Mouse (Mus musculus): ENCODE measurements at regions not wholly inside any gene's neighbourhood (a gene's known extent, or its start where the extent isn't known, plus 50 kb on each side); places are given as distances from the start of the nearest gene placed in this dataset.

DNA sequence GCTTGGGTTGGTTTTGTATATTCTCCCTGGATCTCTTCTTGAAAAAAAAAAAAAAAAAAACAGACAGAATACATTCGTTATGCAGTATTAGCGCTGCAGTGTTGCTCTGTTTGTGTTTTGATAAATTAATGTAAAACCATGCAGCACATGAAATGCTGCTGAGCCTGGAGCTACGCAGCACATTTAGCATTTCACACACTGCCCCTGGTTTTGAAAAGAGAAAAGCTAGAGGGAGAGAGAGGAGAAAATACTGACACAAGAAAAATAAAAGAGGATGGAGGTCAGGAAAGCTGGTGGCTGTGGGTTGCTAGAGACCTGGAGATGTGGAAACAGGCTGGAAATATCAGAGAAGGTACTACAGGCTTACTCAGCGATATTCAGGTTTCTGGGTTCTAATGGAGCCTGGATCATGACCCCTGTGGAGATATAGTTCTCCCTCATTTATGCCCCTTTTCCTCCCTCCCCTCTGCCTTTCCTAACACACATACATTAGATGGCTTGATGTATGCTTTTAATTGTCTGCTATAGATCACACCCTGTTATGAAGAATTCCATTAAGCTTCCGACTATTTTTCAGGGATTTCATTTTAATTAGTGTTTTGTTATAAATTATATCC lies 296.8 kb upstream of the Rsrc1 start:
- 52% methylated on average over 5 of the region's 5 CpGs for WGBS
- H3K36me3 ChIP-seq (replicated peaks): no peaks in the 10 kb centered on the region
- no peak overlapping the region for H3K4me3 ChIP-seq
- H3K4me2 ChIP-seq: no peak overlapping the region
- H3K9me3 ChIP-seq: no peaks in the 10 kb centered on the region
- ATAC-seq (replicated peaks): peak; percentile 58
- 0 out of 2 replicates have a peak, but pooled peaks cover 12% of the 10 kb centered on the region for H3K4me1 ChIP-seq
- H3K27me3 ChIP-seq (replicated peaks): no peaks in the 10 kb centered on the region
- no peak overlapping the region for H3K9ac ChIP-seq
- H3K27ac ChIP-seq: peak overlapping the region; percentile 42; the same call in 1 of the 2 replicates

DNA sequence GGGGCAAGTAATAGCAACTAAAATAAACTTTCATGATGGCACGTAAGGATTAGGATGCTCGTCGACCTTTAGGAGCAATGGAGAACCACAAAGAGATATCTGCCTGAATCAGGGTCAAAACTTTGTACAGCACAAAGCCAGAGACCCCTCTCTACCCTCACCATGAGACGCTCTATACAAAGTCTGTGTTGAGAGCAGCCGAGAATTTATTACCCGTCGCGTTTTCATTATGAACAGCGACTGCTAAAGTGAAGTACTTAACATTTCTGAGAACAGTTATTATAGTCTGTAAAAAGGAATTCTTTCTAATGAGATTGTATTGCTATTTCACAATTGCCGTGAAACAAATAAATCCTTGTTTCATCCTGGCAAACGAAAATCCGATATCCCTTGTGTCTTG lies 296.1 kb upstream of the Rsrc1 start:
- no peaks in the 10 kb centered on the region for H3K36me3 ChIP-seq (replicated peaks)
- WGBS: 79% methylated on average over 12 of the region's 12 CpGs
- no peak overlapping the region for H3K4me3 ChIP-seq
- ATAC-seq (replicated peaks): no peak
- H3K27me3 ChIP-seq (replicated peaks): no peaks in the 10 kb centered on the region
- H3K9me3 ChIP-seq: no peaks in the 10 kb centered on the region
- H3K4me2 ChIP-seq: no peak overlapping the region
- no peak overlapping the region for H3K27ac ChIP-seq
- no peak overlapping the region for H3K9ac ChIP-seq
- 0 out of 2 replicates have a peak, but pooled peaks cover 12% of the 10 kb centered on the region for H3K4me1 ChIP-seq

DNA sequence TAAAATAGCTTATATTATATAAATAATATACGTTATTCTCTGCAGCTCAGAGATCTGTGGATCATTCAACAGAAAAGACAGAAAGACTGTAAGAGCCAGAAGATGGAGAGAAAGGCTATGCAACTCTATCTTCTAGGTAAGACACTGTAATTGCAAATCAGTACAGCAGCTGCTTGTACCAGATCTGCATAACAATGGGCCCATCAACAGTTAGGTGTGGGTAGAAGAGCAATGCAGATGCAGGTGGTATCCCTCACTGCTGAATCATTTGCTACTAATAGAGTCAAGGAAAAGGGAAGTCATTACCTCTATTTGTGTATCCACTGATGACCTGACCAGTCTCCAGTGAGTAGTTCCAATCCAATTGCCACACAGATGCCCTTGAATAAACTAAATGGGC lies 294.1 kb upstream of the Rsrc1 start:
- ATAC-seq (replicated peaks): no peak
- Histone ChIP-seq H3K4me1 (0 out of 2 replicates have a peak, but pooled peaks cover 12% of the 10 kb centered on the region), H3K27me3 (replicated peaks) (no peaks in the 10 kb centered on the region), H3K27ac (no peak overlapping the region), H3K4me2 (no peak overlapping the region), H3K4me3 (no peak overlapping the region), H3K9ac (no peak overlapping the region), H3K9me3 (no peaks in the 10 kb centered on the region), H3K36me3 (replicated peaks) (no peaks in the 10 kb centered on the region)
- WGBS: 89% methylated on average over 1 of the region's 1 CpGs

DNA sequence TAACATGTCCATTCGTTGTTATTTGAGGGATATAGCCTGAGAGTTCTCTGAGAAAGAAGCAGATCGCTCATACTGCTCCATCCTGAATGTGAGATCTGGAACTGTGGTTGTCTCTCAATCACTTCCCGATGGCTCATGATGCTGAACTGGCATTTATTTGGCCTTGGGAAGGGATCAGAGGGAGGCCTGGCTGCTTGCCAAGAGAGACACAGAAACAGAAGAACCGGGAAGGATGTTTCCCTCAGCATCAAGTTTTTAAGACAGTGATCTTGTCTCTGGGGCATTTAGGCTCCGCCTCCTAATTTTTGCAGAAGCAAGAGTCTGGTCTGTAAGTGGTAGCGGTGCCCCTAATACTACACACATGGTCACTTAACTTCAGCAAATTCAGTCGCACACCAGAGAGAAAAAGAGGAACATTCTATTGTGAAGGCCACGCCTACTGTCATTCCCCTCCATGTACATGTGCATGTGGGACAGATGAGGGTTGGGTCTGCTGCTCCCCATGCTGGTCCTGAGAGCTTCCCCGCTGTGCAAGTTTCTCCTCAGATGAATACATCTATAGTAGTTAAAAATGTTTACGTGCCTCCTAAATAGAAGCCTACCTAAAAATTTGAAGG lies 290.2 kb upstream of the Rsrc1 start:
- WGBS: 78% methylated on average over 10 of the region's 10 CpGs
- no peaks in the 10 kb centered on the region for H3K36me3 ChIP-seq (replicated peaks)
- H3K27ac ChIP-seq: no peak overlapping the region
- H3K4me3 ChIP-seq: no peak overlapping the region
- no peaks in the 10 kb centered on the region for H3K4me1 ChIP-seq
- no peaks in the 10 kb centered on the region for H3K9me3 ChIP-seq
- no peaks in the 10 kb centered on the region for H3K27me3 ChIP-seq (replicated peaks)
- H3K9ac ChIP-seq: no peak overlapping the region
- H3K4me2 ChIP-seq: no peak overlapping the region
- no peak for ATAC-seq (replicated peaks)

DNA sequence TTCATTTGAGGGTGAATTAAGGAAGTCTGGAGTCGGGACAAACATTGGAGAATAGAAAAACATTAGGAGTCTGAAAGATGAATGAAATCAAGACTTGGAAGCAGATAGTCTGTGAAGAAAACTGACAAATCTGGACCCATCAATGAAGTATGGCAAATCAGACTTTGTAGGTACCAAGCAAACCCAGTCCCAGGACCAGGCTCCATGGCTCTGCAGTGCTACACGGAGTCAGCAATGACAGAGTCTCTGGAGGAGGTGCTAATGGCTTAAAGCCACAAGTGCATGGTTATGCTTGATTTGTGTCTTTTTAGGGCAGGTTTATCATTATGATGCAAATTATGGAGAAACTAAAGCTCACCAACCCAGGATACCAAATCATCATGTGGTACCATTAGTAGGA lies 286.1 kb upstream of the Rsrc1 start:
- Histone ChIP-seq H3K4me2 (no peak overlapping the region), H3K36me3 (replicated peaks) (no peaks in the 10 kb centered on the region), H3K27ac (no peak overlapping the region), H3K9me3 (no peaks in the 10 kb centered on the region), H3K4me3 (no peak overlapping the region), H3K27me3 (replicated peaks) (no peaks in the 10 kb centered on the region), H3K4me1 (no peaks in the 10 kb centered on the region), H3K9ac (no peak overlapping the region)
- WGBS: 78% methylated on average over 2 of the region's 2 CpGs
- no peak for ATAC-seq (replicated peaks)

DNA sequence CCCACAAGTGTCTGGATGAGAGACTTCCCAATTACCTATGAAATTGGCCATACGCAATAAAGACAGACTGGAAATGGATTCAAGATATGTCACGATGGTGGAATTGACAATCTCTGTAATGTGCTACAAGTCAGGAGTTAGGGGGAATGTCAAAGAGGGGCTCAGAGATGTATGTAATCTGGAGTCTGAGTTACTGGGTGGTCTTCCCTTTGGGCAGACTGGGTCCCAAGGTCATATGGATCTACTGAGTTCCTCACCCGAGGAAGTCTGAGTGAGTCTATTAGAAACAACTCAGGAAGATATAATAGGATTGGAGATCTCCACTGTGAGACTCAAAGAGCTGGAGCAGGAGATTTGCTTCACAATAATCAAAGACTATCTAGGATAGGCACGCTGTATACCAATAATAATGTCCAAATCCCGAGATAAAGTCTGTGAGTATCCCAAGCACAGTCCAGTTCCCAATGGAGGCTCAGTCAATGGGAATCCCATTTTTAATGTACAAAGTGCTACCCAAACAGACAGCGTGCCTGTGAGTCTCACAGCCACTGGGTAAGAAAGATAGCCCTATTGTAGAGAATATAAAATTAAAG lies 285.4 kb upstream of the Rsrc1 start:
- Histone ChIP-seq H3K4me3 (no peak overlapping the region), H3K9ac (no peak overlapping the region), H3K27me3 (replicated peaks) (no peaks in the 10 kb centered on the region), H3K9me3 (no peaks in the 10 kb centered on the region), H3K27ac (no peak overlapping the region), H3K4me2 (no peak overlapping the region), H3K4me1 (no peaks in the 10 kb centered on the region), H3K36me3 (replicated peaks) (no peaks in the 10 kb centered on the region)
- WGBS: 60% methylated on average over 6 of the region's 6 CpGs
- ATAC-seq (replicated peaks): no peak

DNA sequence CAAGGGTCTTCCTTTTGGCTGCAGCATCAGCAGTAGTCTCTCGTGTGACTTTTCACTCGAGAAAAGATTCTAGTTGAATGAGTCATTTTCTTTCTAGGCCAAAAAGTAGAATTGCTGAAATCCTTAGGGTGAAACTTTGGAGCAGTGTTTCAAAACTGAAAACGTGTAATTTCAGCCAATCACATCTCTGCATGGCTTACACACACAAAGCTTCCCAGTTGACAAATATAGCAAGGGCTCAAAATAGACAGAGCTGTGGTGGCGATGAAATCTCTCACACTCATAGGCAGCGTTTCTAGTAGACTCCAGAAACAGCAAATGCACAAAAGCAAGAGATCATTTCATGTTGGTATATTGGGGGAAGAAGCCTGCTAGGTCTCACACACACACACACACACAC lies 283.1 kb upstream of the Rsrc1 start:
- Histone ChIP-seq H3K36me3 (replicated peaks) (no peaks in the 10 kb centered on the region), H3K4me1 (no peaks in the 10 kb centered on the region), H3K9ac (no peak overlapping the region), H3K9me3 (no peaks in the 10 kb centered on the region), H3K27me3 (replicated peaks) (no peaks in the 10 kb centered on the region), H3K4me2 (no peak overlapping the region), H3K4me3 (no peak overlapping the region), H3K27ac (no peak overlapping the region)
- ATAC-seq (replicated peaks): no peak
- WGBS: 80% methylated on average over 5 of the region's 5 CpGs

DNA sequence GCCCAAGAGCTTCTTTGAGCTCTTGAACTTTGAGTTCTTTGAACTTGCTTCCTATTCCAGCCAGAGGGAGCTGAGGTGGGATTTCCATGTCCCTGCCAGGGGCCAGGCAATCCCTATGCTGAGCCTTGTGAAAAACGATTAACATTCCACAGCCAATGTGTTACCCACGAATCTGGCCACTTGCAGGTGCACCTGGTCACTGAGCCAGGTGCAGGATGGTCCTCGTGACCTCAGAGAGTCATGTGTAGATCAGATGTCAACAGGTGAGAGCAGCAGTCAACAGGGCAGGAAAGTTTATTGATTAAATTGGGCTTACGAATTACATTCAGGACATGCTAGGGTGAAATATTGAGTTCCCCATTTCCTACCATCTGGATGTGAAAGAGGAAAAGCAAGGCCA lies 275.4 kb upstream of the Rsrc1 start:
- WGBS: 93% methylated on average over 4 of the region's 4 CpGs
- Histone ChIP-seq H3K4me1 (no peaks in the 10 kb centered on the region), H3K4me3 (no peak overlapping the region), H3K27ac (no peak overlapping the region), H3K27me3 (replicated peaks) (no peaks in the 10 kb centered on the region), H3K9ac (no peak overlapping the region), H3K36me3 (replicated peaks) (no peaks in the 10 kb centered on the region), H3K4me2 (no peak overlapping the region), H3K9me3 (no peaks in the 10 kb centered on the region)
- no peak for ATAC-seq (replicated peaks)

DNA sequence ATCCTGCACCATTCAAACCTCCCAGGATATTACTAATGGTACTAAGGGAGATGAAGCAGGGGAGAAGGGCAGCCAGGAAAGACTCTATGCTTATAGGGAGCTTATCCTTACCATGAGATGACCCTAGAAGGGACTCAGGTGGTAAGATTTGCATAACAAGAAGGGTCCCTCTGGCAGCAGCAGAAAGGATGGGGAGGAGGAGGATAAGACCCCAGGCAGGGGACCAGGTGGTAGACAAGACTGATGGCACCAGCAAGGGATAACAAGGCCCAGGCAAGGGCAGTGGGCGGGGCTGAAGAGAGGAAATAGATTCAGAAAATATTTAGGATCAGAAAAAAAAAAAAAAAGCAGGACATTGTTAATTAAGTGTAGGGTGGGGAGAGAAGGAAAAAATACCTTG lies 245.7 kb upstream of the Rsrc1 start:
- H3K4me1 ChIP-seq: peaks cover 9% of the 10 kb centered on the region; the same call in 1 of the 2 replicates
- H3K27ac ChIP-seq: no peak overlapping the region
- H3K4me2 ChIP-seq: no peak overlapping the region
- WGBS: 77% methylated on average over 1 of the region's 1 CpGs
- no peak for ATAC-seq (replicated peaks)
- no peaks in the 10 kb centered on the region for H3K9me3 ChIP-seq
- H3K9ac ChIP-seq: no peak overlapping the region
- H3K36me3 ChIP-seq (replicated peaks): no peaks in the 10 kb centered on the region
- no peak overlapping the region for H3K4me3 ChIP-seq
- no peaks in the 10 kb centered on the region for H3K27me3 ChIP-seq (replicated peaks)

DNA sequence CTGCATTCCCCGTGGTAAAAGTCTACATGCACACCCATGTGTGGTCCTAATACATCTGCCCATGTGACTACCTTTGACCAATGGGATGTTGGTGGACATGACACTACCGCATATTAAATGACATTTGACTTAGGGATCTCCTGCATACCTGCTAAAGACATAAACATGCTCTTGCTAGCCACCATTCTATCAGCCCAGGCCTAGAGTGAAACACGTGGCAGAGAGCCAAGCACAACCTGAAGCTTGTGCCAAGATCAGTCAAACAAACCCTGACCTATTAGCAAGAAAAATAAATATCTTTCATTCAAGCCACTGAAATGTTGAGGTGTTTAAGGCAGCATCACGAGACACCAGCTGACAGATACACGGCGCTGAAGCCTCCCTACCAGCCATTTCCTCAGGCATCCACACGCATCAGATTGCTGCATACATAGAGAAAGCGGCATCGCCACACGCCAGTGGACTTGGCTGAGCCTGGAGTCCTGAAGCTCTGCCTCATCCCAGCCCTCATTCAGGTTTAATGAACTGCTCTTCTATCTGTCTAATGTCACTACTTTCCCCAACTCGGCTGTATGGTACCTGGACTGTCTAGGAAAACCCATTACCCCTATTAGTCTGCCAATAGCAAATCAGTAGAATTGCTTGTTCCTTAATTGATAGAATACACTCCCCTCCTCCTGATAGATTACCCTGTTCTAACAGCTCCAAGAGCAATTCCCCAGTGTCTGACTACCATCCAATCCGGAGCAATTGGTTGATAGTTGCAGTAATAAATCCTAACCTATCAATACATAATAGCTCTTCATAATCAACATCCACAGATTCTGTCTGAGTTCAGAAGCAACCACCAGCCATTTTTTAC lies 242.8 kb upstream of the Rsrc1 start:
- Histone ChIP-seq H3K27me3 (replicated peaks) (no peaks in the 10 kb centered on the region), H3K4me3 (no peak overlapping the region), H3K27ac (no peak overlapping the region), H3K9me3 (no peaks in the 10 kb centered on the region), H3K9ac (no peak overlapping the region), H3K4me1 (peaks cover 9% of the 10 kb centered on the region; the same call in 1 of the 2 replicates), H3K4me2 (no peak overlapping the region), H3K36me3 (replicated peaks) (no peaks in the 10 kb centered on the region)
- WGBS: 75% methylated on average over 12 of the region's 12 CpGs
- ATAC-seq (replicated peaks): peak; percentile 35

DNA sequence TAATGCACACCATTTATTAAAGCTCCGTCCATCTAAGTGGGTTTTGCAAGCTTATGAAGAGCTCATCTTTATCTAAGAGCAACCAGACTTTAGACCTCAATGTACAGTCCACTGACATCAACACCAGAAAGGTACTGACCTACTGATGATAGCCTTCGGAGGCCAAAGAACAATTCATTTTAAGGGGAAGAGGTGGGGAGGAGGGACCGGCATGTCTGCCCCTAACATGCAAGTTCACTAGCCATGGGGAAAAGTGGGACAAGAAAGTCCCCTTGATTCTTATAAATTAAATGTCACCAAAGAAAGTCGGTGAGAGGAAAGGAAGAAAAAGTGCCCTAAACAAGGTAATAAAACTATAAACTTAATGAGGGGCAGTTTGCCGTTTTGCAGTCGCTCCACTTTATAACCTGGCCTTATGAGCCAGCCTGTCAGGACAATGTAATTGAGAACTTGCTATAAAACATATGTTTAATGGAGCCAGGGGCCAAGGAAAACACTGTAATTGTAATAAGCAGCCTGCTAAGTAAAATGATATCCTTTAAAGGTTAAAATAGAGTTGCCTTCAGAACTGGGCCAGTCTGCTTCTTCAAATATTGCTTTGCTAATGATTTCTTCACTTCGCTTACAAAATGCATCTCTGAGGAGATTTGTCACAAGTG lies 241.7 kb upstream of the Rsrc1 start:
- H3K27ac ChIP-seq: no peak overlapping the region
- H3K4me3 ChIP-seq: no peak overlapping the region
- H3K4me1 ChIP-seq: peaks cover 9% of the 10 kb centered on the region; the same call in 1 of the 2 replicates
- no peak for ATAC-seq (replicated peaks)
- no peaks in the 10 kb centered on the region for H3K27me3 ChIP-seq (replicated peaks)
- 78% methylated on average over 7 of the region's 7 CpGs for WGBS
- H3K4me2 ChIP-seq: no peak overlapping the region
- H3K9ac ChIP-seq: no peak overlapping the region
- H3K9me3 ChIP-seq: no peaks in the 10 kb centered on the region
- H3K36me3 ChIP-seq (replicated peaks): no peaks in the 10 kb centered on the region
